Mouse (Mus musculus): ENCODE data around the gene Dusp1. TPM values are rescaled to one million over a fixed set of nuclear protein-coding genes. Genes with fewer than 3 reads are reported as not detected.

Dusp1 gene
- total and polyA plus RNA-seq, 3 experiments, result 61.4 to 122 (median 71.3) TPM

DNA sequence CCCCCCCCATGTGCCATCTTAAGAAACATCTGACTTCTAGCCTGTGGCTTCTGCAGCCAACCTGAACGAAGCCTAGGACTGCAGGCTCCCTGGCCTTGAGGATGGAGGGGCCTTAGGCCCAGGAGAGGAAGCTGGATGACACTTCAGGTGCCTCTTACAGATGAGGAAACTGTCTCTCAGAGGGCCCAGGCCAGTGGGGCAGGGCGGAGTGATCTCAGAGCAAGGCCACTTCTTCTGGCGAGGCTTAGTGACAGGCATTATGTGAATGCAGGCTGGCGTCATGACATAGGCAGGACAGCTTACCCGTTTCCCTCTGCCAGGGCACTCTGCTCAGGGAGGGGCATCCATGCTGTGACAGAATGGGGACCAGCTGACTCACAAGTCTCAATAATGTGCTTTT lies 60.1 kb downstream of the Dusp1 start:
- no peak for TF ChIP-seq CTCF (IDR thresholded peaks at IDR 0.05)
- TF ChIP-seq POLR2A (IDR thresholded peaks at IDR 0.05; ENCODE audit: insufficient read depth, low read depth, low read length), result no peak
- no peak for TF ChIP-seq EP300 (IDR thresholded peaks at IDR 0.05; ENCODE audit: insufficient read depth, low read depth, low read length)
- peaks cover 20% of the 10 kb centered on the region for H3K36me3 ChIP-seq (ENCODE audit: control insufficient read depth, insufficient read depth, low read length)
- DNase-seq, result no peak
- intact Hi-C loops (cut with DNase I), result no loop called here
- H3K4me3 ChIP-seq, result no peak overlapping the region
- H3K27me3 ChIP-seq (ENCODE audit: control insufficient read depth, insufficient read depth, low read length), result no peaks in the 10 kb centered on the region
- H3K79me2 ChIP-seq (replicated peaks; ENCODE audit: control insufficient read depth, insufficient read depth, low read length), result no peaks in the 10 kb centered on the region
- H3K27ac ChIP-seq, result peak overlapping the region; percentile 100
- peaks cover 32% of the 10 kb centered on the region for H3K4me1 ChIP-seq (ENCODE audit: control insufficient read depth, insufficient read depth, low read length)
- H3K9ac ChIP-seq (ENCODE audit: low read depth, low read length), result no peak overlapping the region
- 75% methylated on average over 5 of the region's 5 CpGs for WGBS

DNA sequence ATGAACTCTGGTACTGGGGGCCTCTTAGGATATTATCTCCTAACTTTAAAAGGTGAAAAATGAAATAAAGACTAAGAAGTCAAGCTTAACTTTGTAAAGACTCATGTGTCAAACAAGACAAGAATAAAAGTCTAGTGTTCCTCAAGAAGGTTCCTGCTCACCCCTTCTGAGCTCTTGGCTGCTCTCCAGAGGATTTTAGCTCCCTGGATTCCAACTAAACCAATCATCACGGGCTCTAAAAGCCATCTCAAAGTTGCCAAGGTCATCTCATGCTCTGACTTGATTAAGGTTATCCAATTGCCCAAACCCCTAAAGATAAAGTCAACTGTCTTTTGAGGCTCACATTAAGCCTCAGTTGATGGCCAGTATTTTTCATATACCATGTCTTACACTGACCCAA lies 63.3 kb downstream of the Dusp1 start:
- intact Hi-C loops (cut with DNase I), result no loop called here
- H3K36me3 ChIP-seq (ENCODE audit: control insufficient read depth, insufficient read depth, low read length), result peaks cover 5% of the 10 kb centered on the region
- no peak overlapping the region for H3K9ac ChIP-seq (ENCODE audit: low read depth, low read length)
- H3K27me3 ChIP-seq (ENCODE audit: control insufficient read depth, insufficient read depth, low read length), result no peaks in the 10 kb centered on the region
- DNase-seq, result no peak
- TF ChIP-seq POLR2A (IDR thresholded peaks at IDR 0.05; ENCODE audit: insufficient read depth, low read depth, low read length) (no peak), EP300 (IDR thresholded peaks at IDR 0.05; ENCODE audit: insufficient read depth, low read depth, low read length) (no peak), CTCF (IDR thresholded peaks at IDR 0.05) (no peak)
- H3K4me3 ChIP-seq, result no peak overlapping the region
- peaks cover 31% of the 10 kb centered on the region for H3K4me1 ChIP-seq (ENCODE audit: control insufficient read depth, insufficient read depth, low read length)
- H3K79me2 ChIP-seq (replicated peaks; ENCODE audit: control insufficient read depth, insufficient read depth, low read length), result no peaks in the 10 kb centered on the region
- peak overlapping the region; percentile 76 for H3K27ac ChIP-seq
- 15% methylated on average over 1 of the region's 1 CpGs for WGBS

DNA sequence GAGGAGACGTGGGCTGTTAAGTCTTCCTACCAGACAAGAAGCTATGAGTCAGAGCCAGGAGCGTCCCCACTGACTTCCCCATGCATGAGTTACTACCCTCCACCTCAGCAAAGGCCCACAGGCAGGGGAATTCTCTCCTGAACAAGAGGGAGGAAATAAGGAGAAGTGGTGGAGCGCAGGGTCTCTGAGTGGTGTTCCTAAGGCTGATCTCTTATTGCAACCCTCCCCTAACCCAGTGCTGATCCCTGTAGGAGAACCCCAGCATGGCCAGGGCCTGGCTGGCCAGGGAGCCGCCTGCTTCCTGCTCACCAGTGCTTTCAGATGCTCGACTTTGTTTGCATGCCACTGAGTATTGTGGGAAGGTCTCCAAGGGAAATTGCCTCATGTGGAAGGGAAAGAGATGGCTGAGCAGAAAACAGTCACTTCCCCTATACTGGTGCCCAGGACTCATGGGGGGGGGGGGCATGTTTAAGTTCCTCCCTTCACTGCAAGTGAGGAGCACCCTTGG lies 64.5 kb downstream of the Dusp1 start:
- TF ChIP-seq POLR2A (IDR thresholded peaks at IDR 0.05; ENCODE audit: insufficient read depth, low read depth, low read length) (no peak), CTCF (IDR thresholded peaks at IDR 0.05) (no peak), EP300 (IDR thresholded peaks at IDR 0.05; ENCODE audit: insufficient read depth, low read depth, low read length) (peak; percentile 62; the same call in 1 of the 2 replicates)
- H3K27ac ChIP-seq, result peak overlapping the region; percentile 76
- peak; percentile 48 to 75 for DNase-seq

DNA sequence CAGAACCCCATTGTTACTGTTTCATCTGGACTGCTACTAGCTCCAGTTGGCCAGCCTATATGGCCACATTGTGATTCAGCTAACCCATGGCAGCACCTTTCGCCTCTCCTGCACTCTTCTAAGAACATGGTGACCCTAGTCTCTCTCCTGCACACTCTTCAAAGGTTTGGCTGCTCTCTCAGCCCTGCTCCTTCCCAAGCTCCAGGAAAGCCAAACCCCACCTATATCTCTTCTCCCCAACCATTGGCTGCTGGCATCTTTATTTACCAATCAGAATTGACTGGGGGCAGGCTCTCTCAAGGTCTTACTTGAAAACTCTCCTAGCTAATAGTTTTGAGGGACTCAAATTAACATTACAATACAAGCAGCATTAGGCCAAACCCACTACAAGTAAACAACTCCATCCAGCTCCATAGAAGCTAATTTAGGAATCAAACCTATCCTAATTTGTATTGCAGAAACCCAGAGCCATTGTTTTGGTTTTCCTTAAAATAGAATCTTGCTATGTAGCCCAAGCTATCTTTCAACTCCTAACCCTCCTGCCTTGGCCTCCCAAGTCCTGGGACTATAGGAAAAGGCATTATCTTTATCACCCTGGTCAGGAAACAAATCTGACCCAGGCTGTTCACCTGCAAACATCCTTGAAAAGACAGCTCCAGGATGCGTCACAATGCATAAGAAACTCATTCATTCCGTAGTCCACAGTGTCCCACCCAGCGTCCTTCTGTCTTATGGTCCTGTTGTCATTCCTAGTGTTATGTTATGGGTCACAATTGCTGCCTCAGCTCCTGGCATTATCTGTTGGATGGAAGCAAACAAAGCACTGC lies 67.1 kb downstream of the Dusp1 start:
- peaks cover 2% of the 10 kb centered on the region for H3K36me3 ChIP-seq (ENCODE audit: control insufficient read depth, insufficient read depth, low read length)
- no peaks in the 10 kb centered on the region for H3K27me3 ChIP-seq (ENCODE audit: control insufficient read depth, insufficient read depth, low read length)
- no peak for DNase-seq
- no peak for TF ChIP-seq CTCF (IDR thresholded peaks at IDR 0.05)
- peak; percentile 51; the same call in 1 of the 2 replicates for TF ChIP-seq POLR2A (IDR thresholded peaks at IDR 0.05; ENCODE audit: insufficient read depth, low read depth, low read length)
- 0 out of 2 replicates have a peak, but pooled peaks have one; percentile 11 for TF ChIP-seq EP300 (IDR thresholded peaks at IDR 0.05; ENCODE audit: insufficient read depth, low read depth, low read length)
- H3K4me3 ChIP-seq, result no peak overlapping the region
- H3K79me2 ChIP-seq (replicated peaks; ENCODE audit: control insufficient read depth, insufficient read depth, low read length), result no peaks in the 10 kb centered on the region
- intact Hi-C loops (cut with DNase I), result no loop called here
- peak overlapping the region; percentile 60 for H3K27ac ChIP-seq
- H3K9ac ChIP-seq (ENCODE audit: low read depth, low read length), result no peak overlapping the region
- H3K4me1 ChIP-seq (ENCODE audit: control insufficient read depth, insufficient read depth, low read length), result peaks cover 32% of the 10 kb centered on the region
- 58% methylated on average over 4 of the region's 4 CpGs for WGBS

More for the DNA sequence above, 64.5 kb downstream of the Dusp1 start:
- intact Hi-C loops (cut with DNase I), result no loop called here
- Histone ChIP-seq H3K9ac (ENCODE audit: low read depth, low read length) (no peak overlapping the region), H3K36me3 (ENCODE audit: control insufficient read depth, insufficient read depth, low read length) (peaks cover 2% of the 10 kb centered on the region), H3K79me2 (replicated peaks; ENCODE audit: control insufficient read depth, insufficient read depth, low read length) (no peaks in the 10 kb centered on the region), H3K27me3 (ENCODE audit: control insufficient read depth, insufficient read depth, low read length) (no peaks in the 10 kb centered on the region), H3K4me3 (no peak overlapping the region), H3K4me1 (ENCODE audit: control insufficient read depth, insufficient read depth, low read length) (peaks cover 26% of the 10 kb centered on the region)
- WGBS, result 35% methylated on average over 5 of the region's 5 CpGs

DNA sequence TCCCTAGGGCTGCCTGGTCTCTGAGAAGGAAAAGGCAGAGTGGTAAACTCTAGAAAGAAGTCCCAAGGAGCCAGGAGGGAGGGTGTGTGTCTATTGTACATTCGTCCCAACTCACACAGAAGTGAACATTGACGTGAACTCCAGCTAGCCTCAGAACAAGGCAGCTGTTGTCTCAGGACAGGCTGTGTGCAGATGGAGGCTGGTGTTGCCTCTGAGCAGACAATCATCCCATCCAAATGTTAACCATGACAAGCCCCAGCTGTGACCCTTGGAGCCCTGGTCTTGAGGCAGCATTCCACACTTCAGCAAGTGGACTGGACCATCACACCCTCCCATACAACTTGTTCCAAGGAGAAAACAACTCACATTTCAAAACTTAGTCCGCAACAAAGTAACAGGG lies 69.7 kb downstream of the Dusp1 start:
- WGBS, result 76% methylated on average over 3 of the region's 3 CpGs
- Histone ChIP-seq H3K27ac (peak overlapping the region; percentile 98), H3K4me1 (ENCODE audit: control insufficient read depth, insufficient read depth, low read length) (peaks cover 40% of the 10 kb centered on the region), H3K36me3 (ENCODE audit: control insufficient read depth, insufficient read depth, low read length) (peaks cover 10% of the 10 kb centered on the region), H3K79me2 (replicated peaks; ENCODE audit: control insufficient read depth, insufficient read depth, low read length) (no peaks in the 10 kb centered on the region), H3K9ac (ENCODE audit: low read depth, low read length) (no peak overlapping the region), H3K4me3 (no peak overlapping the region), H3K27me3 (ENCODE audit: control insufficient read depth, insufficient read depth, low read length) (no peaks in the 10 kb centered on the region)
- DNase-seq, result peak; percentile 65 to 78
- intact Hi-C loops (cut with DNase I), result no loop called here
- TF ChIP-seq EP300 (IDR thresholded peaks at IDR 0.05; ENCODE audit: insufficient read depth, low read depth, low read length) (peak; percentile 85; the same call in 1 of the 2 replicates), CTCF (IDR thresholded peaks at IDR 0.05) (no peak)

DNA sequence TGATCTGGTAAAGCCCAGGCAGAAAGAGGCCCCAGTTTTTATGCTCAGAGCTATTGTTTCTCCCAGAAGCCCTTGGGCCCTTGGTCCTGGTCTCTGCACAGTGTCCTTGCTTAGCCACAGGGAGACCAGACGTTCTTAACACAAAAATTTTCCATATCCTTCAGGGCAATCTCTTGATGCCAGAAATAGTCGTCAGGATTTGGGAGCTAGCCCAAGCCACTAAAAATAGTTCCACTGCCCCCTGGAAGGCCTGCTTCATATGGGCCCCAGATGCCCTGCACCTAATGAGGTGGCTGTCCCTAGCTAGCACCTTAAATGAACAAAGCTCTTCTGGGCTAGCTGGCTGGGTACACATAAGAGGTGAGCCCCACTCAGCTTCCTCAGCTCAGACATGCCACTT lies 71.0 kb downstream of the Dusp1 start:
- Histone ChIP-seq H3K4me1 (ENCODE audit: control insufficient read depth, insufficient read depth, low read length) (peaks cover 36% of the 10 kb centered on the region), H3K79me2 (replicated peaks; ENCODE audit: control insufficient read depth, insufficient read depth, low read length) (no peaks in the 10 kb centered on the region), H3K4me3 (no peak overlapping the region), H3K36me3 (ENCODE audit: control insufficient read depth, insufficient read depth, low read length) (peaks cover 10% of the 10 kb centered on the region), H3K9ac (ENCODE audit: low read depth, low read length) (peak overlapping the region; percentile 9; the same call in 1 of the 2 replicates), H3K27ac (peak overlapping the region; percentile 98), H3K27me3 (ENCODE audit: control insufficient read depth, insufficient read depth, low read length) (no peaks in the 10 kb centered on the region)
- WGBS, result 9% methylated on average over 2 of the region's 2 CpGs
- TF ChIP-seq CTCF (IDR thresholded peaks at IDR 0.05) (no peak), EP300 (IDR thresholded peaks at IDR 0.05; ENCODE audit: insufficient read depth, low read depth, low read length) (peak; percentile 75; the same call in 1 of the 2 replicates), POLR2A (IDR thresholded peaks at IDR 0.05; ENCODE audit: insufficient read depth, low read depth, low read length) (no peak)
- DNase-seq, result peak; percentile 59 to 81
- intact Hi-C loops (cut with DNase I), result no loop called here

Measured in heart, adult 2 months (tissue).